Mouse (Mus musculus) retina, adult 2 months (tissue): Measurements from ENCODE around the gene Tagln3.

Experiments used
- DNase-seq: peaks from one replicate; pipeline ENCODE4 v3.0.0-alpha.2; 2012; ENCODE audit warnings: low read depth, low spot score

Tagln3 gene

GRCm38 (mm10) chr16:45724061-45724741 is at the start of gene Tagln3:
TSS of gene Tagln3 (minus strand) at chr16:45724608.
- DNase-seq, result no peak

- no peak for DNase-seq
These were observed 46.5 kb upstream of the Tagln3 start for GRCm38 (mm10) chr16:45770914-45771313.

GRCm38 (mm10) chr16:45767853-45768640 is 43.6 kb upstream of the Tagln3 start:
- DNase-seq, result no peak

GRCm38 (mm10) chr16:45767434-45767833 is 43.0 kb upstream of the Tagln3 start:
- DNase-seq, result no peak

- DNase-seq, result no peak
These were observed 41.5 kb upstream of the Tagln3 start for GRCm38 (mm10) chr16:45765801-45766494.

GRCm38 (mm10) chr16:45765102-45765501 is 40.7 kb upstream of the Tagln3 start:
- no peak for DNase-seq

- DNase-seq, result no peak
These were observed 38.6 kb upstream of the Tagln3 start for GRCm38 (mm10) chr16:45762859-45763505.

GRCm38 (mm10) chr16:45761425-45761824 is 37.0 kb upstream of the Tagln3 start:
- no peak for DNase-seq

GRCm38 (mm10) chr16:45758726-45759269 is 34.4 kb upstream of the Tagln3 start:
- no peak for DNase-seq

- no peak for DNase-seq
These were observed 33.1 kb upstream of the Tagln3 start for GRCm38 (mm10) chr16:45757421-45758078.

GRCm38 (mm10) chr16:45756855-45757254 is 32.4 kb upstream of the Tagln3 start:
- peak; percentile 33 for DNase-seq

GRCm38 (mm10) chr16:45743591-45744144 is 19.3 kb upstream of the Tagln3 start:
- DNase-seq, result no peak

GRCm38 (mm10) chr16:45742615-45743476 is 18.4 kb upstream of the Tagln3 start, which contains the start of gene Abhd10:
TSS of gene Abhd10 (minus strand) at chr16:45742955.
- peak; percentile 91 for DNase-seq

GRCm38 (mm10) chr16:45737880-45738279 is 13.5 kb upstream of the Tagln3 start:
- DNase-seq, result no peak

- DNase-seq, result no peak
These were observed 12.3 kb upstream of the Tagln3 start for GRCm38 (mm10) chr16:45736724-45737123.

- DNase-seq, result no peak
These were observed 4.8 kb upstream of the Tagln3 start for GRCm38 (mm10) chr16:45729163-45729562.

- no peak for DNase-seq
These were observed 314 bp upstream of the Tagln3 start for GRCm38 (mm10) chr16:45724742-45725102.

GRCm38 (mm10) chr16:45723172-45723901 is 1.1 kb downstream of the Tagln3 start:
- no peak for DNase-seq

GRCm38 (mm10) chr16:45722460-45722951 is 1.9 kb downstream of the Tagln3 start:
- no peak for DNase-seq
